Mouse (Mus musculus): ENCODE measurements at regions not wholly inside any gene's neighbourhood (a gene's known extent, or its start where the extent isn't known, plus 50 kb on each side); places are given as distances from the start of the nearest gene placed in this dataset.

DNA sequence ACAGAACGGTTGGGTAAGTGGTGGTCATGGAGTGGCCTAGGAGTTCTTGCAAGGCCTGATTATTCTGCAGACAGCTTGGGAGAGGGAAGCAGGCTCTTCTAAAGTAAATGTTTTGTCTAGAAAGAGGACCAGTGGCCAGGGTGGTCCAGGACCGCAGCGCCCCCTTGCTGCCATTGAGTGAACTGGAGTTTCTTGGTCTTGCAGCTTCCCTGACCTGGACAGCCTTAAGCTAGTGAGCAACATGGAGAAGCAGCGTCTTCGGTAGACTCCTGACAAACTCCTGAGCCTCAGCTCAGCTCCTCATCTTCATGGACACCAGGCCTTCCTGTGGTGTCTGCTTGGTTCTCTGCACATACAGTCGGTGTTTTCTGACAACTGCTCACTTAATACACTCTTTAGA lies 376.4 kb downstream of the Nkx6-1 start:
- no peak for DNase-seq

DNA sequence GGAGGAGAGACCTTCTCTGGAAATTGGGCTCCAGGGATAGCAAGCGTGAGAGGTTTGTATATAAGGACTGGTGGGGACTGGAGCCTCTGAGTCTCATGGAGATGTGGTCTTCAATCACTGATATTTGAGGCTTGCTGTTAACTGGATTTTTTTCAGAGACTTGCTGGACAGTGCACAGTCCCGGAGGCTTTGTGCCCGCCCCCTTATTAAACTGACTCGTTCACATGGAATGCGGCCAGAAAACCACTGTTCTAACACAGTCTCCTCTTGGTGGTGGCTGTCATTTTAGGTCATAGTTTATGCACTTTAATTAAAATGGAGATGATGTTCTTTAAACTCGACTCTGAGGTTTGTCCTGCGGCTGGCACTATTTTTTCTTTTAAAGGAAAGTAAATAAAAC lies 378.9 kb downstream of the Nkx6-1 start:
- no peak for DNase-seq

- DNase-seq, result no peak
Measured at GRCm38 (mm10) chr5:101250474-101250873, 405.0 kb downstream of the Gpat3 start.

DNA sequence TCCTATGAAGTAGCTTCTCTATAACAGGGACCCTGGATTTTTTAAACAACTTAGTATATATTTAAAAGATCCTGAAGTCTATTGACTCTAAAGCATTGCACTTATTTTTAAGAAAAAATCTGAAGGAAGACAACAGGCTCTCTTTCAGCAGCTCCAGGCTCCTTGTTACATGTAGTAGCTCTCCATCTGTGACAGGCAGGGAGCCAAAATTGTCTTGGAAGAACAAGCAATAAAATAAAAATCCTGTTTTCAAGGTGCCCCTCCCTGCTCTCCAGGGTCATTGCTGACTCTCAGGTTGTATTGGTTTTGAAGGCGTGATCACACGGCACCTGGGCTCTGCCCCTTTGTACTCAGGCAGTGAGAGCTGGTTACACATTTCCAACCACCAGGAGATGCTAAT lies 397.1 kb downstream of the Gpat3 start:
- DNase-seq, result no peak

DNA sequence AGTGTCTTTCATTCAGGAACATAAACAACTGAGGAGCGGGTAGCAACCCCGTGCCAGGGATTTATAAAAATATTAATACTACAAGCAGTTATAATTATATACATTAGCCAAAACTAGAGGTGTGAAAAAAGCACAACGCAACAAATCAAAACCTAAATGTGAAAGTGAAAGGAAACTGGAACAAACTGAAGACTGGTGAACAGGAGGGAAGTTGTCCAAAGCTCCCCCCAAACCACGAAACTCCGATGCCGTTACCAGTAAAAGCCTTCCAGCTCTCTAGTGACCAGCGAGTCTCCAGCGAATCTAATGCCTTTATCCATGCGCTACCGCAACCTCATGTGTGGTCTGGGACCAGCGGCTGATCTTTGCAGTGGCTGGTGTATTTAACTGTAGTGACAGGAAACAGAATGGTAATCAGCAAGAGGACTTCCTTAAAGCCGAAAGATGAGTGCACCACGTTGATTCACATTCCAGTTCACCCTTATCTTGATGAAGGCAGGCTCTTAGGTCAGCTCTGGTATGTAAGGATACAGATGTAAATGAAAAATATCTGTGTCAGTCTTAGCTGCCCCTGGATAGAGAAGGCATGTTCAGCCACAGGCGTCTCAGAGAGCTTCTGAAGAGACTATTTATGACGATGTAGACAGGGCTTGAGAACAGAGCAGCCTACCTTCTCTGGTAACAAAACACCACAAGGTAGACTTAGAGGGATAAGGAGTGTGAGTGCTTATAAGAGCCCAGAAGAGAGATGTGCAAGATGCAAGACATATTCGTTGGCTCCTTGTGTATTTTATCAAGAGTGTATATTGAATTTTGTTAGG lies 394.0 kb downstream of the Gpat3 start:
- no peak for DNase-seq

- no peak for DNase-seq
Measured at GRCm38 (mm10) chr5:101236163-101236693, 390.7 kb downstream of the Gpat3 start.

DNA sequence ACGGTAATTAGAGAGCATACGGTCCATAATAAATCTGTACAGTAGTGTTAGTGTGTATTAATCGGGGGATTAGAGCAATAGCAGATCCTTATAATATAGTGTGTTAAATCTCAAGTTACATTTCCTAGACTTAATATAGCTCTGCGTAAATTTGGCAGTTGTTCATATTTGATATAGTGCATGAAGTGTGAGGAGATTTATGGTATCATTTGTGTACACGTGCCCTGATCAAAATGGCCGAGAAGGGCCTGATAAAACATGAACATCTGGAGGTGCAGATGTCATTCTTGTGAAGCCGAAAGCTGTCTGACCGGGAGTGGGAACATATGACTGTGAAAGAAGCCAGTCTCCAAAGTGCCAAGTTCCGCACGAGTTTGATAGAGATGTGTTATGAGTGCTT lies 376.9 kb downstream of the Gpat3 start:
- no peak for DNase-seq

GRCm38 (mm10) chr5:101218082-101218481 lies 372.6 kb downstream of the Gpat3 start:
- DNase-seq, result no peak

DNA sequence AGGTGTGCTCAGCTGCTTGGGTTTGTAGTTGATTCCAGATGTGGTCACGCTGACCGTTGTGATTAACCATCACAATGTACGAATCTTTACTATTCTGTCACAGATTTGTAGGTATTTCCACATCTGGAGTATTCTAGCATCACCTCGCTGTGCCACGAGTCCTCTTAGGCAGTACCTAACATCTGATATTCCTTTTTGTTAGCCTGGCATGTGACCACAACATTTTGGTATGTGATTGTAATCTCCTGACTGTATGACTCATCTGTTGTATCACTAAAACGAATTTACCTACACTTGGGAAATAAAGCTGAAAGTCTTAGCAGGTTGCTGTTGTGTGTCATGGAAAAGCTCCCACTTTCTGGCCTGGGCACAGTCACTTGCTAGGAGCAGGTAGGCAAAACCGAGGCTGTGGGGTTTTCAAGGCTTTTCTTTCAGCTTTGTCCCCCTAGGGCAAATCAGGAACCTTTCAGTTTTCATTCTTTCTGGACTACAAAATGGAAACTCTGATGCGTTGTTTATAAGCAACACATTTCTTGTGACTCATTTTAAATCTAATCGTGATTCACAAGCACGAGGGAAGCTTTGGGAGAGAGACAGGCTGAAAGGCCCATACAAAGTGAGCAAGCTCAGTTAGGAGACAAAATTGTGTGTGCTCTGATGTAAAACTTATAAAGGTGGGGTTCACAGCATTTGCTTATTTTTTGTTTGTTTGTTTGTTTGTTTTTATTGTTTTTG lies 371.5 kb downstream of the Gpat3 start:
- no peak for DNase-seq

- no peak for DNase-seq
Measured at GRCm38 (mm10) chr5:101211974-101212373, 366.5 kb downstream of the Gpat3 start.

- DNase-seq, result no peak
Measured at GRCm38 (mm10) chr5:101208150-101208549, 362.6 kb downstream of the Gpat3 start.

DNA sequence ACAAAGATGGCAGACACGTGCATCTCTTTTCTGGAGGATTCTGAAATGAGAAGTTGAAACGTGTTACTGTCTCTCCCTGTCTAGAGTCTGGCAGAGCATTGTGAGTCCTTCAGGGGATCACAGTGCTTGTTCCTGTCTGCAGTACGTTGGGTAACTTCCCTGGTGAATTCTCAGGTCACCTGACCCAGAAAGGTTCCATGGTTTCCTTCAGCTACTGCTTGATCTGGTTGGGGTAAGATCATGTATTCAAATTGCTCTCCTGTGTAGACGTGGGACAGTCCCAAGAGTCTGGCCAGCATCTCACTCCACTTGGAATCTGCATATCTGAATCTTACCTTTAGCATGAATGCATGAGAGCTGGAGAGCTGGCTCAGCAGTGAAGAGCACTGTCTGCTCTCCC lies 350.0 kb downstream of the Gpat3 start:
- DNase-seq, result no peak

- no peak for DNase-seq
Measured at GRCm38 (mm10) chr5:101190976-101191375, 345.5 kb downstream of the Gpat3 start.

GRCm38 (mm10) chr5:101173183-101173582 lies 327.7 kb downstream of the Gpat3 start:
- DNase-seq, result no peak

- DNase-seq, result no peak
Measured at GRCm38 (mm10) chr5:101172782-101173181, 327.3 kb downstream of the Gpat3 start.

GRCm38 (mm10) chr5:101169074-101169473 lies 323.6 kb downstream of the Gpat3 start:
- DNase-seq, result no peak

DNA sequence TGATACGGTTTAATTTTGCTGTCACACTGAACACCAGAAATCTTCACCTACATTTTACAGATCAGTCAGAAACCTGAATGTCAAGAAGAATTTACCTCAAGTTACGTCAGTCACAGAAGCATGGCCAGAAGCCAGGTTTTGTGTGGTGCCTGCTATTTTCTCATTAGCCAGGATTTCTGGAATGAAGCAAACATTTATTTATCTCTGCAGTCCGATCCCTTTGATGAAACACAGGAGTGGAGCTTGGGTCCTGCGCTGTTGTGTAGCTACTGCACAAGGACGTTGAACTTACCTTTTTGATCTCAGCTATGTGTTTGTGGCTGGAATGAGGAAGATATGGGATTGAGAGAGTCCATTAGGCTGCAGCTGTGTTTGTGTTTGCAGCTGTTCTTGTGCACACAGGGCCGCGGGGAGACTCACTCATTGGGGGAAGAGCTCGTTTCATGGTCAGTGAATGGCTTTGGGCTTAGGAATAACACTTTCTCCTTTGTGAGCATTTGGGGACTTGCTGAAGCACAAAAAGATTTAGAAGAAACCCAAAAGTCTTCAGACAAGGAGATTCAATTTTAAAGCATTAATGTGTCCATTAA lies 318.2 kb downstream of the Gpat3 start:
- no peak for DNase-seq

DNA sequence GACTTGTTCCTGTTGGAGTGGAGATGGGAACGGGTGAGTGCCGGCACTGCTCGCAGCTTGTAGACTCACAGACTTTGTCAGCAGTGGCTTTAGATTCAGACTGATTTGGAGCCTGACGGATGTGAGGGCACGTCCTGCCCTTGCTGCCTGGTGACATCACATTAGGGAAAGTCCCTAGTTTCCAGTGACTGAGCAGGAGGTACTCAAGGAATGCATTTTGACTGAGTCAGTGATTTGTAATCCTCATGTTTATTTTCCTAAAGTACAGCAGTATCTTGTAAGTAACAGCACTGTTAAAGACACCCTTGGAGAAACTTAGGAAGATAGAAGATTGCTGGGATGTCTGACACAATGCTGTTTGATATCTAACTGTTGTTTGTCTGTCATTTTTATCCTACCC lies 317.6 kb downstream of the Gpat3 start:
- DNase-seq, result no peak

GRCm38 (mm10) chr5:101157416-101157815 lies 311.9 kb downstream of the Gpat3 start:
- no peak for DNase-seq

- no peak for DNase-seq
Measured at GRCm38 (mm10) chr5:101146345-101146744, 300.8 kb downstream of the Gpat3 start.

- DNase-seq, result no peak
Measured at GRCm38 (mm10) chr5:101124941-101125453, 279.5 kb downstream of the Gpat3 start.

DNA sequence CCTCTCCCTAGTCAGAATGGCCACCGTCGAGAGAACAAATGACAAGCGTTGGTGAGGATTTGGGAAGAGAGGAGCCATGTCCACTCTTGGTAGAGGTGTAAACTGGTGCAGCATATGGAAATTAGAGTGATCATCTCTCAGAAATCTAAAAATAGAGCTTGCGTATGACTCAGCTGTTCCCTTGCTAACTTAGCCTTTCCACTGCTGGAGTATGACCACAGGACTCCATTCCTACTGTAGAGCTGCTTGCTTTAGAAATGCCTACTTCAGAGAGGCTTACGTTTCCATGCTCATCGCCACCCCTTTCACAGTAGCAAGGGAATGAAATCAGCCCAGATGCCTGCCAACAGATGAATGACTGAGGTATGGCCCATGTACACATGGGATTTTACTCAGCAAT lies 277.4 kb downstream of the Gpat3 start:
- DNase-seq, result no peak

- DNase-seq, result no peak
Measured at GRCm38 (mm10) chr5:101120509-101121201, 275.1 kb downstream of the Gpat3 start.
